1 mouse cellular context compared by ENCODE assay signal in the genomic region with DNA sequence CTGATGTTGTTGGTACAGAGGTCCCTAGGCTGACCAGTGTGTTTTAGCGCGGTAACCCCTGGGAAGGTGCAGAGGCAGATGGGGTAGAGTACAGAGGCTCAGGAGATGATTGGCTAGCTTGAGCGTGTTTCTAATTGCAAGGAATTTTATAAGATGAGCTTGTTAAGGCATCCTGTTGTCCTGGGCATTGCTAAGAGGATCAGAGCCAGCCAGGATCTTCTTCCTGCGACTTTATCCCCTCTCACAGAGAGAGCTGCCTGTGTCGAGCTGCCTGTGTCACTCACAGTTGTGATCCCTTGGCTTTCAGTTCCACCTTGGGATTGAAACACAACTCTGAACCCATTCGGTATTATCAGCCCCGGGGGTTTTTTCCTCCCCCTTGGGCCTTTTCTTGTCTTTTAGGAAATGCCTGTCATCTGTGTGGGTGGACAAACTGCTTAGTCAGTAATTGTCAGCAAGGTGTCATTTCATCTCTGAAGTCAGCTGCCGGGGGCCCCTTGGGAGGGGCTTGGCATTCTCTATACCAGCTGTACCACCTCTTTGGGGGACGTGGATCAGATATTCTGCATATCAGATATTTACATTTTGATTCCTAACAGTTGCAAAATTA.
TF ChIP-seq lines count a peak whose summit lies in the region.

No protein-coding gene starts in this region.

TF ChIP-seq in MEL, 35 proteins besides CTCF, POLR2A, EP300 and RAD21 (continued from another document):
- TF ChIP-seq KAT2A (conservative IDR thresholded peaks at IDR 0.05; ENCODE audit: low read depth, low read length) (no peak), CHD2 (IDR thresholded peaks at IDR 0.05; ENCODE audit: low read length) (no peak), MAZ (IDR thresholded peaks at IDR 0.05; ENCODE audit: low read depth, low read length) (no peak), POLR2AphosphoS2 (IDR thresholded peaks at IDR 0.05; ENCODE audit: low read length) (no peak), MAX (IDR thresholded peaks at IDR 0.05; ENCODE audit: low read length) (no peak), TCF12 (IDR thresholded peaks at IDR 0.05; ENCODE audit: low read depth, low read length) (peak; percentile 18; the same call in 1 of the 2 replicates), MXI1 (IDR thresholded peaks at IDR 0.05; ENCODE audit: low read depth, low read length) (no peak), JUND (IDR thresholded peaks at IDR 0.05; ENCODE audit: low read depth, low read length) (no peak)
TF ChIP-seq in MEL: peak in this region for 6.
